Mouse (Mus musculus): Measurements from ENCODE around the gene Crip1. TPM values are rescaled to one million over a fixed set of nuclear protein-coding genes. Genes with fewer than 3 reads are reported as not detected.

Crip1 gene
- polyA plus RNA-seq, 2 experiments = 403 to 469 TPM

DNA sequence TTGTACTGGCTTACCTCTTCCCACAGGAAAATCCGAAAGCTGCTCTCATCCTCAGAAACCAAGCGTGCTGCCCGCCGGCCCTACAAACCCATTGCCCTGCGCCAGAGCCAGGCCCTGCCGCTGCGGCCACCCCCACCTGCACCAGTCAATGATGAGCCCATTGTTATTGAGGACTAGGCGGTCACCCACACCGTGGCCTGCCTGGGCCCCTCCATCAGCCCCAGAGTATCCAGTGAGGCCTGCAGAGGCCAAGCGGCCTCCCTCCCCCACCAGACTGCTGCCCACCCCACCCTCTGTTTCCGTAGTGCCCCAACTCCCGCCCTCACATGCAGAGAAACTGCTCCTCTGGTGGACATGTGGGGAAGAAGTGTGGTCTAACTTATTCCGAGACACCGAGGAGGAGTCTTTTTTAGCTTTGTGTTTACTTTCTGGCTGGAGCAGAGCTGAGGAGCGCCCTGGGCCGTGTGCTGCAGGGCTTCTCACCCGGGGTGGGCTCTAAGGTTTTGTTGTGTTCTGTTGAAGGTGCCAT, 9.6 kb upstream of the Crip1 start:
- DNase-seq (ENCODE audit: low spot score) (no peak), ATAC-seq (ENCODE audit: low FRiP score, low read depth) (no peak)
- no peak overlapping the region for H3K4me3 ChIP-seq (replicated peaks; ENCODE audit: low read length)
- TF ChIP-seq POLR2A (IDR thresholded peaks at IDR 0.05; ENCODE audit: borderline replicate concordance, extremely low read depth, insufficient read depth, insufficient read length) = no peak
- 87% methylated on average over 17 of the region's 17 CpGs for WGBS
- H3K36me3 ChIP-seq (ENCODE audit: control insufficient read depth, insufficient read depth, low read length) = peaks cover 74% of the 10 kb centered on the region
- no peak overlapping the region for H3K27ac ChIP-seq (replicated peaks; ENCODE audit: low read depth, low read length)
- H3K4me2 ChIP-seq (replicated peaks; ENCODE audit: low read depth, low read length, severe bottlenecking) = no peak overlapping the region
- peaks cover 8% of the 10 kb centered on the region for H3K4me1 ChIP-seq (ENCODE audit: control insufficient read depth, insufficient read depth, low read length)
- no peak overlapping the region for H3K9ac ChIP-seq (ENCODE audit: low read depth, low read length, severe bottlenecking)
- H3K9me3 ChIP-seq (ENCODE audit: control insufficient read depth, low read length) = no peaks in the 10 kb centered on the region
- peaks cover 15% of the 10 kb centered on the region for H3K27me3 ChIP-seq (ENCODE audit: control insufficient read depth, insufficient read depth, low read length)

- DNase-seq (ENCODE audit: low spot score) (no peak), ATAC-seq (ENCODE audit: low FRiP score, low read depth) (no peak)
- Histone ChIP-seq H3K9me3 (ENCODE audit: control insufficient read depth, low read length) (no peaks in the 10 kb centered on the region), H3K27ac (replicated peaks; ENCODE audit: low read depth, low read length) (no peak overlapping the region), H3K4me3 (replicated peaks; ENCODE audit: low read length) (no peak overlapping the region), H3K27me3 (ENCODE audit: control insufficient read depth, insufficient read depth, low read length) (peaks cover 23% of the 10 kb centered on the region), H3K9ac (ENCODE audit: low read depth, low read length, severe bottlenecking) (no peak overlapping the region), H3K4me1 (ENCODE audit: control insufficient read depth, insufficient read depth, low read length) (peaks cover 13% of the 10 kb centered on the region), H3K36me3 (ENCODE audit: control insufficient read depth, insufficient read depth, low read length) (peaks cover 64% of the 10 kb centered on the region), H3K4me2 (replicated peaks; ENCODE audit: low read depth, low read length, severe bottlenecking) (no peak overlapping the region)
- WGBS = 89% methylated on average over 18 of the region's 18 CpGs
- no peak for TF ChIP-seq POLR2A (IDR thresholded peaks at IDR 0.05; ENCODE audit: borderline replicate concordance, extremely low read depth, insufficient read depth, insufficient read length)
Measured at GRCm38 (mm10) chr12:113137260-113138213, 8.6 kb upstream of the Crip1 start.

DNA sequence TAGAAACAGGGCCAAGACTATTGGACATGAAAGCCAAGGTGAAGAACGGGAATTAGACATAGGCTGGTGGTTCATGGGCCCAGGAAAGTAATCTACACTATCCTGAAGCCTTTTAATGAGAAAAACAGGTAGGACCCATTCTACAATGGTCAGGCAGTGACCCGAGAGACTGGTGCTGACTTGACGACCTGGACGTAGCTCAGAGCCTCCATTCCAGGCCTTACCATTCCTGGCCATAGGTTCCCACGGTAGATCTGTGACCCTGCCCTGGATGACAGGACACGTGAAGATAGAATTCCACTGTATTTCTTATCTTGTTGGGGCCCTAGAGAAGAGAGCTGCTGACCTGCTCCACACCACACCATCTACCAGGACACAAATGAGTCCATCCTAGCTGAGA, 7.8 kb upstream of the Crip1 start:
- no peak for TF ChIP-seq POLR2A (IDR thresholded peaks at IDR 0.05; ENCODE audit: borderline replicate concordance, extremely low read depth, insufficient read depth, insufficient read length)
- H3K27me3 ChIP-seq (ENCODE audit: control insufficient read depth, insufficient read depth, low read length) = peaks cover 26% of the 10 kb centered on the region
- no peaks in the 10 kb centered on the region for H3K9me3 ChIP-seq (ENCODE audit: control insufficient read depth, low read length)
- H3K4me3 ChIP-seq (replicated peaks; ENCODE audit: low read length) = no peak overlapping the region
- ATAC-seq (ENCODE audit: low FRiP score, low read depth) = no peak
- 74% methylated on average over 6 of the region's 6 CpGs for WGBS
- peaks cover 56% of the 10 kb centered on the region for H3K36me3 ChIP-seq (ENCODE audit: control insufficient read depth, insufficient read depth, low read length)
- no peak overlapping the region for H3K9ac ChIP-seq (ENCODE audit: low read depth, low read length, severe bottlenecking)
- no peak overlapping the region for H3K27ac ChIP-seq (replicated peaks; ENCODE audit: low read depth, low read length)
- H3K4me1 ChIP-seq (ENCODE audit: control insufficient read depth, insufficient read depth, low read length) = peaks cover 18% of the 10 kb centered on the region
- no peak for DNase-seq (ENCODE audit: low spot score)
- no peak overlapping the region for H3K4me2 ChIP-seq (replicated peaks; ENCODE audit: low read depth, low read length, severe bottlenecking)

- TF ChIP-seq POLR2A (IDR thresholded peaks at IDR 0.05; ENCODE audit: borderline replicate concordance, extremely low read depth, insufficient read depth, insufficient read length) = no peak
- DNase-seq (ENCODE audit: low spot score) (no peak), ATAC-seq (ENCODE audit: low FRiP score, low read depth) (no peak)
- H3K27me3 ChIP-seq (ENCODE audit: control insufficient read depth, insufficient read depth, low read length) = peaks cover 27% of the 10 kb centered on the region
- H3K36me3 ChIP-seq (ENCODE audit: control insufficient read depth, insufficient read depth, low read length) = peaks cover 47% of the 10 kb centered on the region
- peaks cover 18% of the 10 kb centered on the region for H3K4me1 ChIP-seq (ENCODE audit: control insufficient read depth, insufficient read depth, low read length)
- H3K9ac ChIP-seq (ENCODE audit: low read depth, low read length, severe bottlenecking) = no peak overlapping the region
- peak overlapping the region; percentile 15; the same call in 1 of the 2 replicates for H3K27ac ChIP-seq (replicated peaks; ENCODE audit: low read depth, low read length)
- WGBS = 41% methylated on average over 11 of the region's 11 CpGs
- H3K4me2 ChIP-seq (replicated peaks; ENCODE audit: low read depth, low read length, severe bottlenecking) = peak overlapping the region; percentile 91
- peak overlapping the region; percentile 48 for H3K4me3 ChIP-seq (replicated peaks; ENCODE audit: low read length)
- H3K9me3 ChIP-seq (ENCODE audit: control insufficient read depth, low read length) = no peaks in the 10 kb centered on the region
Measured at GRCm38 (mm10) chr12:113138901-113139864, 6.9 kb upstream of the Crip1 start.
